Mouse (Mus musculus) lung, postnatal 10 days (tissue): Measurements from ENCODE around the gene AC109138.7.

Experiments used
- DNase-seq: peaks from one replicate; pipeline ENCODE4 v3.0.0; 2021

AC109138.7 gene

DNA sequence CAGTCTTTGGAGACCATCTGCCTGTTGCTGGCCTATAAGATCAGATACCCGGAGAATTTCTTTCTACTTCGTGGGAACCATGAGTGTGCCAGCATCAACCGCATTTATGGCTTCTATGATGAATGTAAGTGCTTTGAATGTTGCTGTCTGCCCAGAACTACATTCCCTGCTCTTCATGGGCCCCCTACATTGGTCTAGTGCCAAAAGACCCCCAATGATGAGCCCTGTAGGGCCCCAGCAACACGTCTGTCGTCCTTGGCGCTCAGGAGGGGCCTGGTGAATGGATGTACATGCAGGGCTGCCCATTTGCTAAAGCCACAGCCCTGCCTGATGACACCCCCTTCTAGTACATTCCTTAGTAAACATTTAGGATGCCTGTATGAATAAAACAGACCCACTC is 21.0 kb upstream of the AC109138.7 start:
- DNase-seq, result no peak

- no peak for DNase-seq
Observed at GRCm38 (mm10) chr19:4194021-4194724, 20.0 kb upstream of the AC109138.7 start.

GRCm38 (mm10) chr19:4194776-4195650 is 19.1 kb upstream of the AC109138.7 start:
- no peak for DNase-seq

- no peak for DNase-seq
Observed at GRCm38 (mm10) chr19:4196048-4196447, 18.1 kb upstream of the AC109138.7 start.

DNA sequence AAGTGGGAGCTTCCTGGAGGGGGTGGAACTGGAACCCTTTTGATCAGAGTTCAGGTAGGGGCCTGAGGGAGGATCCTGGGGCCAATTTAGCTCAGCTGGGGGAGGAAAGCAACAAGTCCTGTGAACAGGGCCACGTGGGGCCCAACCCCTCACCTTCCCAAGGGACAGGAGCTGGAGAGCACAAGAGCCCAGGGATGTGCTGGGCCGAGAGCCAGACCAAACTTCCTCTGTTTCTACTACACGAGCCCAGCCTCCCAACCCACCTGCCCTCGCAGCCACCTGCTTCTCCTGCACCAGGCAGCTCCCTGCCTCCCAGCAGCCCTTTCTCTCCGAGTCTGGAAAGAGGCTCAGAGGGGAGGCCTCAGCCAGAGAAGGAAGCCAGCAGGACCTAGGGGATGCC is 17.6 kb upstream of the AC109138.7 start:
- DNase-seq, result no peak

GRCm38 (mm10) chr19:4197180-4197579 is 17.0 kb upstream of the AC109138.7 start:
- no peak for DNase-seq

GRCm38 (mm10) chr19:4201291-4201909 is 12.8 kb upstream of the AC109138.7 start, which contains the start of gene Rad9a:
Gene Rad9a, minus strand, starts transcription at chr19:4201662.
- DNase-seq, result peak; percentile 99

DNA sequence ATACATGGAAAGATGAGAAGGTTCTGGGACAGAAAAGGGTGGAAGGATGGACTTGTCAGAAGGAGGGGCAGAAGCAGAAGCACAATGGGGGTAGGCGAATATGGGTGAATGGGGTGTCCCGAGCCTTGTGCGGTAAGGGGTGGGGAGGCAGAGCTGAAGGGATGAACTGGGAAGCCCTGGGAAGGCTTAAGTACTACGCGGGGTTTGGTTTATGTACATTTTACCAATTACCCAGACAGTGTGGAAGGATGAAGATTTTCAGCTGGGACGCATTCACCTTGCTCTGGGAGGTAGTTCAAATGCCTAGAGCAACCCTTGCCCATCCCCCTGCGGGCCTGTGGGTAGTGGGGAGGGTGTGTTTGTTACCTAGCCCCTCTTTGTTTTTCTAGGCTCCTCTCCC is 12.0 kb upstream of the AC109138.7 start:
- no peak for DNase-seq

DNA sequence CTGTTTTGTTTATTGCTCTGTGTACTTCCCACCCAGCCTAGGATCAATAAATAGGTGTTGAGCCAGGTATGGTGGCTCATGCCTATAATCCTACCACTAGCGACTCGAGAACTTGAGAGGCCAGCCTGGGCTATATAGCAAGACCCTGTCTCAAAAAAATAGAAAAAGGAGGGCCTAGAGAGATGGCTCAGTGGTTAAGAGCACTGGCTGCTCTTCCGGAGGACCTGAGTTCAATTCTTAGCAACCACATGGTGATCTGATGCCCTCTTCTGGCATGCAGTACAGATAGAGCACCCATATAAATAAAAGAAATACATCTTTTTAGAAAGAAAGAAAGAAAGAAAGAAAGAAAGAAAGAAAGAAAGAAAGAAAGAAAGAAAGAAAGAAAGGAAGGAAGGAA is 11.0 kb upstream of the AC109138.7 start:
- no peak for DNase-seq

DNA sequence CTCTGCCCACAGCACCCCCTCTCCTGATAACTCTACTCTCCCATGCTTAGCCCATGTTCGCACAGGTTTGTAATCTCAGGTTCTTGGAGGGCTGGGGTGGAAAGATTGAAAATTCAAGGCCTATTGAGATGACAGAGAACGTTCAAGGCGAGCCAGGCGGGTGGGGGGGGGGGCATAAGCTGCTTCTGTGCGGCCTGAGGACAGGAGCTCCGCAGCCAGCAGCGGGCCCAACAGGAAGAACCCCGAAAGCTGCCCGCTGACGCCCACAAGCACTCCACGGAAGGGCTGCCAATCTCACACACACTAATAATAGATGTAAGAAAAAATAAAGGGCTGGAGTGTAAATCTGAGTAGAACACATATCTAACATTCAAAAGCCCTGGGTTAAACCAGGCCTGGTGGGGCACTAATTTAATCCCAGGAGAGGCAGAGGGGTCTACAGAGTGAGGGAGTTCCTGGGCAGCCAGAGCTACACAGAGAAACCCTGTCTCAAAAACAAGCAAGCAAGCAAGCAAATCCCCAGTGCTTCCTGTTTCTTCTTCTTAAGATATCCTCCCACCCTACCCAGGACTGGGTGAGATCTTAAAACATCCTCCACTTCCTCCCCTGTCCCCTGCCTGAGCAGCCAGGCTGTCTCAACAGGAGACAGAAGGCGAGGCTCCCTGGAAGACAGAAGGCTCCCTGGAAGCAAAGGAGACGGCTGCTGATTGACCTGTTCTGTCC is 10.4 kb upstream of the AC109138.7 start:
- peak; percentile 57 for DNase-seq

DNA sequence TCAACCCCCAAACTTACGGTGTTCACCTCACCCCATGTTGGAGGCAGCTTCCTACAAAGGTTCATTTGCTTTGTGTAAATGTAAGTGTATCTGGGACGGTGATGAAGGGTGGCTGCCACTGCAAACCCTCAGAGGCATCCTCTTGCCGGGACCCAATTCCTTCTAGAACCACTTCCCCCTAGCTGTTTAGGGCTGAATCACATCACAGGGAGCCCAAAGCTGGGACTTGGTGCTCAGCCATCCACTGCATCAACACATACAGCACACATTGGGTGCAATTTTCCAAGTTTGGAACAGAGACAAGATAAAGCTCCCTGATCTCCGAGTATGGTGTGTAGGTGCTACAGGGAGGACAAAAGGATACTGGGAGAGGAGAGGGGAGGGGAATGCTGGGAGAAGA is 9.3 kb upstream of the AC109138.7 start:
- no peak for DNase-seq

DNA sequence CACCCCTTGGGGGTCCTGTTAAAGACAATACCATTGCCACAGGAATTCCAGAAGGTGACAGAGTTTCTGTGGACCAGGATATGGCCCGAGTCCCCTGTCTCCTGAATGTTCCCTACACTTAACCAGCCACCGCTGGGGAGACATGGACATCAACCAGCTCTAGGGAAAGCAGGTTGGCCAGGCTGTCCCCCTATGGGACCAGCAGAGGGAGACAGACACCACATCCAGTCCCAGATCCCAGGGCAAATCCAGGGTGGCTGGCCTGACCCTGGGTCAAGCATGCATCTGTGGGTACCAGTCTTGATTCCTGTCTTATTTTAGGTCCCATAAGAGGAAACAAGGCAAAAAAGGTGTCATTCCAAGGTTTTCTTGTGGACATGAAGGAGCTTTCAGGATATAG is 7.2 kb upstream of the AC109138.7 start:
- DNase-seq, result peak; percentile 88

GRCm38 (mm10) chr19:4208563-4208962 is 5.6 kb upstream of the AC109138.7 start:
- no peak for DNase-seq

GRCm38 (mm10) chr19:4211891-4212588 is 2.1 kb upstream of the AC109138.7 start:
- DNase-seq, result no peak

DNA sequence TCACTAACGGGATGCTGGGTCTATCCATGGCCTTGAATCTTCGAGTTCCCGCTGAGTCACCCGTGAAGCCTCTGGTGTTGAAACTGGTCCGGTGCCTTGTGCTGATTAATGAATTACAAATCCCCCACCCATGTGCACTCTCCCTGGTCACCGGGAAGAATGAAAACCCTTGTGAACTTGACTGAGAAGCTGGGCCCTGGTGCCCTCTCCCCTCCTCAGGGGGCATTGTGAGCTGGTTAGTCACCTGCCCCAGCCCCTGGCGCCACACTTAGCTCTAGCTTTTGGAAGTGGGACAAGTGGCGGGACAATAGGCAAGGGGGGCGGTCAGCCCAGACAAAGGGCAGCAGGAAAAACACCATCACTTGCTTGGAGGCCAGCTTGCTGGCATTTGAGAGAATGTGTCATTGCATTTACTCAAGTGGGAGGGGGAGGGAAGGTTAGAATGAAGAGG is 608 bp upstream of the AC109138.7 start:
- peak; percentile 73 for DNase-seq

GRCm38 (mm10) chr19:4214771-4215450 is 754 bp downstream of the AC109138.7 start:
- DNase-seq, result peak; percentile 63

GRCm38 (mm10) chr19:4215451-4215840 is 1.3 kb downstream of the AC109138.7 start:
- DNase-seq, result no peak

- DNase-seq, result peak; percentile 78
Observed at GRCm38 (mm10) chr19:4216041-4216685, 2.0 kb downstream of the AC109138.7 start.

GRCm38 (mm10) chr19:4217140-4217539 is 3.0 kb downstream of the AC109138.7 start:
- DNase-seq, result peak; percentile 62

GRCm38 (mm10) chr19:4217855-4218254 is 3.7 kb downstream of the AC109138.7 start:
- no peak for DNase-seq

GRCm38 (mm10) chr19:4218293-4218692 is 4.1 kb downstream of the AC109138.7 start:
- DNase-seq, result no peak
